Mouse (Mus musculus) limb, embryonic 13.5 days (tissue): Measurements from ENCODE around the gene Grm8. TPM values are rescaled to one million over a fixed set of nuclear protein-coding genes. Genes with fewer than 3 reads are reported as not detected.
A peak's percentile ranks its signal among the peaks of the same experiment; 100 is the strongest.

Experiments
- ATAC-seq: fragments of 200-750 bp; cut with Nextera tagmentation; 2 replicates; pipeline ENCODE4 v1.8.0; 2017; ENCODE audit warnings: low read depth, moderate number of reproducible peaks, moderate TSS enrichment; ENCODE audit not compliant: low FRiP score
- H3K27ac ChIP-seq: fragments of 300-500 bp; sonication (generic); 2 replicates; pipeline ENCODE4 v1.5.1; 2015; ENCODE audit warnings: inconsistent platforms, mild to moderate bottlenecking, moderate library complexity
- H3K27me3 ChIP-seq: fragments of 300-500 bp; sonication (generic); 2 replicates; pipeline ENCODE4 v1.6.1; 2015; ENCODE audit warnings: mild to moderate bottlenecking, inconsistent platforms
- H3K36me3 ChIP-seq: fragments of 300-500 bp; sonication (generic); 2 replicates; pipeline ENCODE4 v1.6.1; 2015; ENCODE audit warnings: inconsistent platforms, mild to moderate bottlenecking, moderate library complexity
- H3K4me1 ChIP-seq: fragments of 300-500 bp; sonication (generic); 2 replicates; pipeline ENCODE4 v1.6.1; 2015; ENCODE audit warnings: inconsistent platforms
- H3K4me2 ChIP-seq: fragments of 300-500 bp; sonication (generic); replicated peaks from 2 replicates; pipeline ENCODE4 v1.6.1; 2015; ENCODE audit warnings: inconsistent platforms, mild to moderate bottlenecking, moderate library complexity
- H3K4me3 ChIP-seq: fragments of 300-500 bp; sonication (generic); 2 replicates; pipeline ENCODE4 v1.5.1; 2015; ENCODE audit warnings: moderate library complexity, mild to moderate bottlenecking, inconsistent platforms
- H3K9ac ChIP-seq: fragments of 300-500 bp; sonication (generic); 2 replicates; pipeline ENCODE4 v1.6.1; 2015; ENCODE audit warnings: mild to moderate bottlenecking, inconsistent platforms
- H3K9me3 ChIP-seq: fragments of 300-500 bp; sonication (generic); 2 replicates; pipeline ENCODE4 v1.6.1; 2016; ENCODE audit warnings: inconsistent platforms
- WGBS: fragments of 180-500 bp; shearing (Covaris S2); methylation state at CpG from one replicate; pipeline ENCODE4 v1.1.7; 2015; 5-methylcytosine and 5-hydroxymethylcytosine counted together
- polyA plus RNA-seq: library from polyadenylated mRNA; unstranded; fragments of >200 nt; fragmentation: Nextera tagmentation; extraction: Ambion mirVana; gene quantifications from 2 replicates; pipeline ENCODE4 v1.2.1, GENCODE M21; 2015

Gene Grm8
- 1.5 TPM in 2 replicates for polyA plus RNA-seq

DNA sequence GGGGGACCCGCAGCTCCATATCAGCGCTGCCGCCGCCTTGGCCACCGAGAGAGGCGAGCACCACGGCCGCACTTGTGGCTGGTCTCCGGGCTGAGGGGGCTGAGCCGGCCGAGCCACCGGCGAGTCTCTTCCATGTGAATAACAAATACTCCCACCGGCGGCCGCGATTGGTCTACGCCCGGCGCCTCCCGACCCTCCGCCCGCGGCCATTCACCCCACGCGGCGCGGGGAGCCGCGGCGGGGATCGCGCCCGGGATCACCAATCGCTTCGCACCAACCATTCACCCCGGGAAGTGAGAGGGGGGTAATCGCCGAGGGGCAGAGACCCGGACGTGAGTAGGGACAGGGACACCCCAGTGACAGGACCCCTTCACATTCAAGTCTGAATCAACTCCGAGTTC, at the start of gene Grm8:
Gene Grm8 (minus strand): TSS at position 178 of the 401 bp plus-strand sequence.
- H3K36me3 ChIP-seq = no peaks in the 10 kb centered on the region
- 0% methylated on average over 36 of the region's 42 CpGs for WGBS
- peak; percentile 24; the same call in 1 of the 2 replicates for ATAC-seq
- peak within 1 kb of the TSS; percentile 99 for H3K4me2 ChIP-seq
- H3K4me1 ChIP-seq = peaks cover 19% of the 10 kb centered on the region
- H3K27me3 ChIP-seq = peaks cover 62% of the 10 kb centered on the region
- peak within 1 kb of the TSS; percentile 59 for H3K9ac ChIP-seq
- no peaks in the 10 kb centered on the region for H3K9me3 ChIP-seq
- peak within 1 kb of the TSS; percentile 56 for H3K4me3 ChIP-seq
- H3K27ac ChIP-seq = no peak within 1 kb of the TSS

DNA sequence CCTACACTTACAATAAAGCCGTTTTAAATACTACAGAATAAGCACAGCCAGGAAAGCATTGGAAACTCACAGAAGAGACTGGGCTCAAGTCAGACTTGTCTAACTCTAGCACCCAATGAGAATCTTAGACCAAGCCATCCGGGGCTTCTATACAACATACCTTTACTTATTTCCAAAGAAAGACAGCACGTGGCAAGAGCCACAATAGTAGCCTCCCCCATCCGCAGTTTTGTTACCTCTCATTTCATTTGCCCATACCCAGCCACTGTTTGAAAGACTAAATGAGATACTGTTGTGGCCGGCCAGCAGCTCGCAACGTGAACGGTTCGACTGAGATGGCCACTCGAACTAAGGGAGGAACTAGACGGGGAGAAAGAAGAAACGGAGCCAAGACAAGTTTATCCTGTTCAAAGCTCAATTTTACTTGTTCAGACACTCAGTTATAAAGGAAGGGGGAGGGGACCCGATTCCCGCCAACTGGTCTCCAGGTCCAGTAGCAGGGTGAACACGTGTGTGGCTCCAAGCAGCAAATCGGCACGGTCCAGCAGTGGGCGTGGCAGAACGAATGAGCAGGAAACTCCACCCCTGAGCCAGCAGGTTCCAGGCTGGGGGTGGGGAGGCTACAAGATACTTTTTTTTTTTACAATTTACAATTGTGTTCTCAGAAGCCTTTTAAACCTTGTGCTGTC, 35.0 kb upstream of the Grm8 start:
- Histone ChIP-seq H3K4me1 (no peaks in the 10 kb centered on the region), H3K9ac (no peak overlapping the region), H3K9me3 (no peaks in the 10 kb centered on the region), H3K27me3 (no peaks in the 10 kb centered on the region), H3K36me3 (no peaks in the 10 kb centered on the region), H3K4me2 (no peak overlapping the region), H3K4me3 (no peak overlapping the region), H3K27ac (no peak overlapping the region)
- no peak for ATAC-seq
- WGBS = 71% methylated on average over 19 of the region's 19 CpGs

DNA sequence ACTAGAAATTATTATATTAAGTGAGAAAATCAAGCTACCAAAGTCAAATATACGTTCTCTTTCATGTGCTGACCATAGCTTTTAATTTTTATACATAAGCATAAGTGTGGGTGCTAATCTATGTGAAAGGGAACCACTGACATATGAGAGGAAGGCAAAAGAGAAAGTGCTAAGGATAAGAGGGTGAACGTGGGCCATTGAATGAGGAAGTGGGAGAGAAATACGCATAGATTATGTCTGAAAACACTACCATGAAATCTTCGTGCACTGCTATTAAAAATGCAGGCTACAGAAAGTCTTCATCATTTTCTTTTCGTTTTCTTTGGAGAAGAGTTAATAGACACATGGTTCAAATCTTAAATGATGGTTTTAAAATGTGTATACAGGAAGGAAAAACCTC, 25.4 kb upstream of the Grm8 start:
- Histone ChIP-seq H3K4me2 (no peak overlapping the region), H3K27ac (no peak overlapping the region), H3K9ac (no peak overlapping the region), H3K4me3 (no peak overlapping the region), H3K4me1 (no peaks in the 10 kb centered on the region), H3K27me3 (no peaks in the 10 kb centered on the region), H3K9me3 (no peaks in the 10 kb centered on the region), H3K36me3 (no peaks in the 10 kb centered on the region)
- WGBS = 79% methylated on average over 5 of the region's 5 CpGs
- ATAC-seq = no peak

- Histone ChIP-seq H3K4me2 (no peak overlapping the region), H3K36me3 (no peaks in the 10 kb centered on the region), H3K9ac (no peak overlapping the region), H3K27me3 (0 out of 2 replicates have a peak, but pooled peaks cover 3% of the 10 kb centered on the region), H3K4me3 (no peak overlapping the region), H3K4me1 (no peaks in the 10 kb centered on the region), H3K27ac (no peak overlapping the region), H3K9me3 (no peaks in the 10 kb centered on the region)
- no peak for ATAC-seq
- WGBS = 77% methylated on average over 6 of the region's 6 CpGs
Measured at GRCm38 (mm10) chr6:28146445-28146844, 11.5 kb upstream of the Grm8 start.

DNA sequence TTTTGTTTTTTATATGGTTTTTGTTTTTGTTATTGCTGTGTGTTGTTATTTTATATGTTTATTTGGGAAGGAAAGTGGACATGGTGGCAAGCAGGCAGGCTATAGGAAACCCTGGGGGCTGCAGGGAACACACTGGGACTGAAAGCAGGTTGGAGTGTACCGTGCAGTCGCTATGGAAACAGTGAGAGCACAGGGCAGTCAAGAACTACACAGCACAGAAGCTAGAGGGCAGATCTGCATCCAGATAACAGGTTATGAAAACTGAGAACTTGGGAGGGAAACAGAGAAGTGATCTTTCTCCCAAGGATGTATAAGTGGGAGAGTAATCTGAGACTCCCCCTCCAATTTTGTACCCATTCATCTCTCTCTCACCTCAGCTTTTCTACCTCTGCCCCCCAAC, 7.4 kb upstream of the Grm8 start:
- Histone ChIP-seq H3K4me3 (no peak overlapping the region), H3K9ac (no peak overlapping the region), H3K36me3 (no peaks in the 10 kb centered on the region), H3K4me1 (no peaks in the 10 kb centered on the region), H3K9me3 (no peaks in the 10 kb centered on the region), H3K4me2 (no peak overlapping the region), H3K27ac (no peak overlapping the region), H3K27me3 (peaks cover 6% of the 10 kb centered on the region; the same call in 1 of the 2 replicates)
- ATAC-seq = peak; percentile 64; the same call in 1 of the 2 replicates
- 14% methylated on average over 2 of the region's 2 CpGs for WGBS

DNA sequence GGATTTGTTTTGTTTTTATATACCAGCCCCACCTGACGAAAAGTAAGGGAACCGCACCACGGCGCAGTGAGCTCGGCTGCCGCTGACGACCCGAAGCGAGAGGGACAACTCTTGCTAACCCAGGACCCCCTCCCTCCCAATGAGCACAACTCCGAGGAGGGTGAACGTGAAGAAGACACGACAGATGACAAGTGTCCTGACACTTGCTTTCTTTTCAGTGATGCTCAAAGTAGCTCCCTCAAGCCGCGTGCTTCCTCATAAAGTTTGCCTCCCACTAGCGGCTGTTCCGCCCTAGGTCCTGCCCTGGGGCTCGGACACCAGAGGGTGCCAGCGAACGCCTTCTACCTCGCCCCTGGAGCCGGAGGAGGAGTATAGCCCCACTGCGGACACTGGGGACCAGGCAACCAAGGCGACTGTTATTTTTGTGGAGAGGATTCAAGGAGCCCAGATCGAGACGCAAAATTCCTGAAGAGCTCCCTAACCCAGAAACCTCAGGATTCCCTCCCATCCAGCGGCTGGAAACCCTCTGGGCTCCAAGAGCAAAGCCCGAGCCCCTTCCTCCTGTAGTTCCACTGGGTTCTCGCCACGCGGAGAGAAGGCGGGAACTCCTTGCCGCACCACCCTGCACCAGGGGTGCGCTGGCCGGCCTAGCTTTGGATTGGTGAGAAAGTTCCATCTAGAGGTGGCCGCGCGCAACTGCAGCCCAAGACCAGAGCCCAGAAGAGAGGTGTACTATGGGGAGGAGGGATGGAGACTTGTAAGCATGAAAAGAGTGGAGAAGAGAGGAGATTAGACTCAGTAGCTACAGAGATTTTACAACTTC, 644 bp upstream of the Grm8 start:
- peaks cover 19% of the 10 kb centered on the region for H3K4me1 ChIP-seq
- peak overlapping the region; percentile 56 for H3K4me3 ChIP-seq
- H3K4me2 ChIP-seq = peak overlapping the region; percentile 99
- no peaks in the 10 kb centered on the region for H3K9me3 ChIP-seq
- ATAC-seq = peak; percentile 92
- under 1% methylated on average over 37 of the region's 37 CpGs for WGBS
- H3K27me3 ChIP-seq = peaks cover 57% of the 10 kb centered on the region
- H3K27ac ChIP-seq = no peak overlapping the region
- H3K9ac ChIP-seq = peak overlapping the region; percentile 59
- H3K36me3 ChIP-seq = no peaks in the 10 kb centered on the region

DNA sequence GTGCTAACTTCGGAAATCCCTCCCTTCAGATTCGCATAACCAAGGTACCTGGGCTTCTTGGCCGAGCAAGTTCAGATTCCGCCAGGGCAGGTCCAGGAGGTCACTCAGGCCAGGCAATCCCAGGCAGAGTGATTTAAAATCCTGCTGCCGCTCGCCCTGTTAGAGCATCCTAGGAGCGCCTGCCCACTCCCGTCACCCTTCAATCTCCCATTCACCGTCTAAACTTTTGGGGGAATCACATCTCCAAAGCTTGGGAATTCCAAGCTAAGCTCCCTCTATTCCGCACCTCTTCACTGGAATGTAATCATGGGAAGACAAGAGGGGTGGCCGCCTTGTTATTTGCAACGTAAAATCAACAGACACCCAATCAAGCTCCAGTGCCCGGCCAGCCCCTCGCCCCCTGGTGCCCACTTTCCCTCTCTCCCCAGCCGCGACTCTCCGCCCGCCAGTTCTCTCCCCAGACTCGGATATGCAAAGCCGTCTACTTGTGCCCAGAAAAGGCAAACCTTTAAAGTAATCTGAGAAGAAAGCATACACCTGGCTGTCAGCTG, 652 bp downstream of the Grm8 start:
- peak overlapping the region; percentile 99 for H3K4me2 ChIP-seq
- H3K9me3 ChIP-seq = no peaks in the 10 kb centered on the region
- no peaks in the 10 kb centered on the region for H3K36me3 ChIP-seq
- H3K27ac ChIP-seq = no peak overlapping the region
- WGBS = under 1% methylated on average over 20 of the region's 20 CpGs
- ATAC-seq = no peak; the same call in 1 of the 2 replicates
- H3K4me3 ChIP-seq = peak overlapping the region; percentile 56
- peak overlapping the region; percentile 59 for H3K9ac ChIP-seq
- H3K4me1 ChIP-seq = peaks cover 19% of the 10 kb centered on the region
- peaks cover 68% of the 10 kb centered on the region for H3K27me3 ChIP-seq

GRCm38 (mm10) chr6:28133206-28134063, 1.5 kb downstream of the Grm8 start:
- WGBS = under 1% methylated on average over 38 of the region's 38 CpGs
- H3K9ac ChIP-seq = peak overlapping the region; percentile 59; the same call in 1 of the 2 replicates
- peak overlapping the region; percentile 99 for H3K4me2 ChIP-seq
- no peaks in the 10 kb centered on the region for H3K9me3 ChIP-seq
- H3K36me3 ChIP-seq = no peaks in the 10 kb centered on the region
- H3K4me1 ChIP-seq = peaks cover 19% of the 10 kb centered on the region
- H3K27ac ChIP-seq = no peak overlapping the region
- peaks cover 70% of the 10 kb centered on the region for H3K27me3 ChIP-seq
- peak overlapping the region; percentile 56 for H3K4me3 ChIP-seq
- ATAC-seq = no peak

- 22% methylated on average over 4 of the region's 4 CpGs for WGBS
- H3K27me3 ChIP-seq = peaks cover 64% of the 10 kb centered on the region
Measured at GRCm38 (mm10) chr6:28132056-28132455, 2.9 kb downstream of the Grm8 start.

DNA sequence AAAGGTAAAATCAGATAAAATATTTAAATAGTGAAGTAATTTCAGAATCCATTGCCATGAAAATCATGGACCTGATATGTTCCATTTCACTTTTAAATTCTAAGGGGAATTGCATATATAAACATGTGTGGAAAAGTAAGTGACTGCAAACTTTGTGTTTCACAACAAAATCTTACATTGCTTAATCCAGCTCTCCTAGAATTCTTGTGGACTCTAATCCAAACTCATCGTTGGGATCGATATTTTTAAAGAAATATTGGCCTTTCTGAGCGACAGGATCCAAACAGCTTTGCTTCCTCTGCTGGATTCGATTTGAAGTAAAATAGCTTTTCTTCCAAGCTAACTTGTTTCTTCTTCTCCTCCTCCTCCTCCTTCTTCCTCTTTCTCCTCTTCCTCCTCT, 6.1 kb downstream of the Grm8 start:
- H3K27me3 ChIP-seq = peaks cover 45% of the 10 kb centered on the region
- ATAC-seq = no peak
- no peak overlapping the region for H3K4me3 ChIP-seq
- 90% methylated on average over 4 of the region's 4 CpGs for WGBS
- H3K4me2 ChIP-seq = no peak overlapping the region
- H3K9ac ChIP-seq = no peak overlapping the region
- H3K36me3 ChIP-seq = no peaks in the 10 kb centered on the region
- H3K9me3 ChIP-seq = no peaks in the 10 kb centered on the region
- no peak overlapping the region for H3K27ac ChIP-seq
- peaks cover 9% of the 10 kb centered on the region for H3K4me1 ChIP-seq

More at GRCm38 (mm10) chr6:28132056-28132455, 2.9 kb downstream of the Grm8 start:
- Histone ChIP-seq H3K27ac (no peak overlapping the region), H3K36me3 (no peaks in the 10 kb centered on the region), H3K4me3 (no peak overlapping the region), H3K9me3 (no peaks in the 10 kb centered on the region), H3K9ac (no peak overlapping the region), H3K4me1 (peaks cover 19% of the 10 kb centered on the region), H3K4me2 (no peak overlapping the region)
- no peak for ATAC-seq

DNA sequence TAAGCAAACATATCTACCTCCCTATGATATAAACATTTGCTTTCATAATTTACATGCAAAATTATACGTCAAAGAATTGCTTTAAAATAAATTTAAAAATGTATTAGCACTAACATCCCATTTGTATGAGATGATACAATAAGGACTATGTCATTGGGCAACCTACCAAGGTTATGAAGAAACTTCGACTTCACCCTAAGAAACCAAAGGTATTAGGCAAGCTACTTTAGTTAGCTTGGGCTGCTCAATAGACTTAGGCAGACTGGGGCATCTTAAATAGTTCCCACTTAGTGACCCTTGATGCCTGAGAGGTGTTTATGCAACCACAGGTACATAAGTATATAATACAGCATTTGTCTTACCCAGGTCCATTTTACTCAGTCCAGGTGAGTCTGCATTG, 19.5 kb downstream of the Grm8 start:
- Histone ChIP-seq H3K4me1 (no peaks in the 10 kb centered on the region), H3K4me2 (no peak overlapping the region), H3K27me3 (no peaks in the 10 kb centered on the region), H3K9ac (no peak overlapping the region), H3K4me3 (no peak overlapping the region), H3K36me3 (no peaks in the 10 kb centered on the region), H3K27ac (no peak overlapping the region), H3K9me3 (no peaks in the 10 kb centered on the region)
- no peak for ATAC-seq
- WGBS = 90% methylated on average over 2 of the region's 2 CpGs
